Mouse (Mus musculus) embryonic facial prominence, embryonic 10.5 days (tissue): ENCODE data around the gene Lmx1a. TPM values are rescaled to one million over a fixed set of nuclear protein-coding genes. Genes with fewer than 3 reads are reported as not detected.

Experiments
- DNase-seq: peaks from one replicate; pipeline ENCODE4 v3.0.0-alpha.2; 2017; ENCODE audit warnings: low spot score
- H3K27ac ChIP-seq: fragments of 300-500 bp; sonication (generic); replicated peaks from 2 replicates; pipeline ENCODE4 v1.5.1; 2016; ENCODE audit warnings: mild to moderate bottlenecking
- H3K27me3 ChIP-seq: fragments of 300-500 bp; sonication (generic); replicated peaks from 2 replicates; pipeline ENCODE4 v1.6.1; 2016; ENCODE audit warnings: low read depth, mild to moderate bottlenecking; ENCODE audit not compliant: poor library complexity, severe bottlenecking
- H3K36me3 ChIP-seq: fragments of 300-500 bp; sonication (generic); replicated peaks from 2 replicates; pipeline ENCODE4 v1.6.1; 2016; ENCODE audit warnings: mild to moderate bottlenecking, moderate library complexity
- H3K4me1 ChIP-seq: fragments of 300-500 bp; sonication (generic); 2 replicates; pipeline ENCODE4 v1.6.1; 2016
- H3K4me3 ChIP-seq: fragments of 300-500 bp; sonication (generic); 2 replicates; pipeline ENCODE4 v1.5.1; 2016; ENCODE audit warnings: mild to moderate bottlenecking, moderate library complexity
- H3K9me3 ChIP-seq: fragments of 300-500 bp; sonication (generic); 2 replicates; pipeline ENCODE4 v1.6.1; 2016; ENCODE audit warnings: mild to moderate bottlenecking
- WGBS: fragments of 180-500 bp; shearing (Covaris S2); methylation state at CpG from one replicate; pipeline ENCODE4 v1.1.7; 2016; 5-methylcytosine and 5-hydroxymethylcytosine counted together
- polyA plus RNA-seq: library from polyadenylated mRNA; unstranded; fragments of >200 nt; fragmentation: Nextera tagmentation; extraction: Ambion mirVana; gene quantifications from 2 replicates; pipeline ENCODE4 v1.2.1, GENCODE M21; 2016

Lmx1a gene
- polyA plus RNA-seq, 1 experiment from 2014 or later = 2.6 TPM

DNA sequence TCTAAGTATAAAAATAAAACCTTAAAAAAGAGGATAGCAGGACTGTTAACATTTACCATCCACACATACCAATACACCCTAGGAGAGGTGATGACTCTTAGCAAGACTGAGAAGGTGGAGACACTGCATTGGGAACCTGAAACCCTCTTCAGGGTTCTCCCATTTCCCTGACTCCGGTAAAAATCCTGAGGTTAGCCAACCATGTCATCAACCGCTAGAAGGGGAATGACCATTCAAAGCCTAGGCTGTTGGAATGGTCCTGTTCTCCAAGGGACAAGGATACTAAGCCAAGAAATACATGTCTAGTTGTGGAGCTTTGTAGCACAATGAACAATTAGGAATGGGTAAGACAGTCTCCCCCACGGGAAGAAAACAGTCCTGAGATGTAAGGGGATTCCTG lies 185.1 kb downstream of the Lmx1a start:
- 58% methylated on average over 3 of the region's 3 CpGs for WGBS
- no peak for DNase-seq
- H3K4me3 ChIP-seq = no peak overlapping the region
- no peaks in the 10 kb centered on the region for H3K36me3 ChIP-seq
- no peaks in the 10 kb centered on the region for H3K9me3 ChIP-seq
- H3K27me3 ChIP-seq = no peaks in the 10 kb centered on the region
- H3K27ac ChIP-seq = no peak overlapping the region
- peaks cover 13% of the 10 kb centered on the region for H3K4me1 ChIP-seq

DNA sequence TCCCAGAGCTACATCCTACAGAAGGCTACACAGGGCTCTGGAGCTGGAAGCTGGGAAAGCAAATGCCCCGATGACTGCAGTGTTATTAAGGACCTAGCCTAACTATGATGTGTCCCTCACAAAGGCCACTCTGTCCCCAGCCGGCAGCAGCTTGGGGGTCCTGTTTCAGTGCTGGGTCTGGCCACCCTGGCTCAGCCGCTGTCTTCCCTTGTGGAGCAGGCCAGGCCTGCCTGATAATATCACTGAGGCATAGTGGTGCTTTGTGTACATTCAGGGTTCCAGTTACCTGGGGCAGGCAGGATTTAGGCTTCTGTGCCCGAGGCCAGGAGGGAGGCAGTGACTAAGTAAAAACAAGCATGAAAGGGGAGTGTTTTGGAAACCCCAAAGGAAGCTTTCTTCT lies 188.9 kb downstream of the Lmx1a start:
- 26% methylated on average over 4 of the region's 4 CpGs for WGBS
- H3K27ac ChIP-seq = 0 out of 2 replicates have a peak overlapping the region, but pooled peaks have one; percentile 32
- peak; percentile 34 for DNase-seq
- H3K36me3 ChIP-seq = no peaks in the 10 kb centered on the region
- no peak overlapping the region for H3K4me3 ChIP-seq
- no peaks in the 10 kb centered on the region for H3K27me3 ChIP-seq
- no peaks in the 10 kb centered on the region for H3K9me3 ChIP-seq
- H3K4me1 ChIP-seq = peaks cover 13% of the 10 kb centered on the region

- no peak for DNase-seq
- 62% methylated on average over 11 of the region's 11 CpGs for WGBS
- Histone ChIP-seq H3K9me3 (no peaks in the 10 kb centered on the region), H3K4me1 (peaks cover 13% of the 10 kb centered on the region), H3K27me3 (no peaks in the 10 kb centered on the region), H3K27ac (peak overlapping the region; percentile 3; the same call in 1 of the 2 replicates), H3K36me3 (no peaks in the 10 kb centered on the region), H3K4me3 (no peak overlapping the region)
Measured at GRCm38 (mm10) chr1:167878354-167878753, 189.3 kb downstream of the Lmx1a start.

- DNase-seq = no peak
- WGBS = 94% methylated on average over 5 of the region's 5 CpGs
- no peaks in the 10 kb centered on the region for H3K9me3 ChIP-seq
Measured at GRCm38 (mm10) chr1:167885776-167886175, 196.7 kb downstream of the Lmx1a start.

DNA sequence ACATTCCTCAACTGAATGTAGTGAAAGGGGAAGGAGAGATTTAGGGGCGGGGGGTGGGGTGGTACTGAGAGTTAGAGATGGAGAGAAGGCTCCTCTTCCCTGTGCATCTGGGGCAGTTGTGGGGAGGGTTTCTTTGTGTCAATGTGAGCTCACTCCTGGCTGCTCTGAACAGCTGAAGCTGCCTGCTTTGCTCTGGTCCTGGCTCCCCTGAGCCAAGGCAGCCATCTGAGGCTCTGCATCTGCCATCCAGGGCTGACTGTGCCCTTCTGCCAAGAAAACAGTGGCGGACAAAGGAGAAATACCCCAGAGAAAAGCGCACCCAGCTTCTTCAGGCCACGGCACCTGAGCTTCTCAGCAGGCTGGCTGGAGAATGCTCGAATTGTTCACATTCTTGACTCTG lies 199.1 kb downstream of the Lmx1a start:
- Histone ChIP-seq H3K27me3 (peaks cover 9% of the 10 kb centered on the region), H3K9me3 (no peaks in the 10 kb centered on the region), H3K27ac (no peak overlapping the region; the same call in 1 of the 2 replicates), H3K4me1 (peaks cover 10% of the 10 kb centered on the region), H3K36me3 (no peaks in the 10 kb centered on the region), H3K4me3 (peak overlapping the region; percentile 45; the same call in 1 of the 2 replicates)
- no peak for DNase-seq
- WGBS = 58% methylated on average over 5 of the region's 5 CpGs

More at GRCm38 (mm10) chr1:167885776-167886175, 196.7 kb downstream of the Lmx1a start:
- no peaks in the 10 kb centered on the region for H3K36me3 ChIP-seq
- H3K4me3 ChIP-seq = no peak overlapping the region
- no peak overlapping the region for H3K27ac ChIP-seq
- peaks cover 9% of the 10 kb centered on the region for H3K27me3 ChIP-seq
- H3K4me1 ChIP-seq = peaks cover 10% of the 10 kb centered on the region

GRCm38 (mm10) chr1:167888816-167889215 lies 199.8 kb downstream of the Lmx1a start:
- peak; percentile 62 for DNase-seq
- Histone ChIP-seq H3K9me3 (no peaks in the 10 kb centered on the region), H3K36me3 (no peaks in the 10 kb centered on the region), H3K4me3 (peak overlapping the region; percentile 45), H3K4me1 (peaks cover 10% of the 10 kb centered on the region), H3K27me3 (peaks cover 9% of the 10 kb centered on the region), H3K27ac (peak overlapping the region; percentile 8)
- WGBS = 21% methylated on average over 9 of the region's 9 CpGs

GRCm38 (mm10) chr1:167896234-167896633 lies 207.2 kb downstream of the Lmx1a start:
- 35% methylated on average over 7 of the region's 7 CpGs for WGBS
- H3K4me3 ChIP-seq = no peak overlapping the region

More at GRCm38 (mm10) chr1:167896234-167896633, 207.2 kb downstream of the Lmx1a start:
- Histone ChIP-seq H3K36me3 (no peaks in the 10 kb centered on the region), H3K27me3 (0 out of 2 replicates have a peak, but pooled peaks cover 4% of the 10 kb centered on the region), H3K4me1 (0 out of 2 replicates have a peak, but pooled peaks cover 7% of the 10 kb centered on the region), H3K27ac (no peak overlapping the region), H3K9me3 (no peaks in the 10 kb centered on the region)
- peak; percentile 57 for DNase-seq

Other genes starting within 250 kb of the Lmx1a start
- not detected in 2 replicates for gene Lrrc52, start 222.5 kb upstream of the Lmx1a start, polyA plus RNA-seq
- 3.6 and 4.0 TPM in 2 replicates for gene Rxrg, start 90.9 kb upstream of the Lmx1a start, polyA plus RNA-seq